14 mouse cellular contexts compared by ENCODE assay signal in genomic region chr12:105863436-105863835, GRCm38 (mm10).
"Had no signal": no experiment of that assay in that cellular context is flagged by ENCODE, and none has a peak within 500 bp of the region (broad histone marks: within the 10 kb centered on the region; RNA-seq: fewer than 3 reads in every experiment).

No protein-coding gene starts in this region.

- DNase-seq: lung, postnatal 14 days; lung, postnatal 36 days; right cerebral cortex, postnatal 14 days; thymus, adult 2 months; thymus, postnatal 25 days; thymus, postnatal 4 days had no signal

- H3K9me3 ChIP-seq: lung, embryonic 15.5 days; midbrain, embryonic 15.5 days; stomach, embryonic 15.5 days had no signal

- H3K27me3 ChIP-seq: lung, embryonic 15.5 days; midbrain, embryonic 15.5 days; neural tube, embryonic 12.5 days; stomach, embryonic 15.5 days had no signal

- H3K27ac ChIP-seq: lung, embryonic 15.5 days; macrophage; midbrain, embryonic 13.5 days; midbrain, embryonic 15.5 days; neural tube, embryonic 12.5 days; stomach, embryonic 15.5 days; stomach, postnatal 0 days had no signal

- H3K4me3 ChIP-seq: lung, embryonic 15.5 days; megakaryocyte, embryonic 14.5 days; midbrain, embryonic 13.5 days; midbrain, embryonic 15.5 days; neural tube, embryonic 12.5 days; stomach, embryonic 15.5 days had no signal

- H3K36me3 ChIP-seq: lung, embryonic 15.5 days; midbrain, embryonic 13.5 days; midbrain, embryonic 15.5 days; neural tube, embryonic 12.5 days; stomach, embryonic 15.5 days had no signal

- H3K4me1 ChIP-seq: lung, embryonic 15.5 days; megakaryocyte, embryonic 14.5 days; midbrain, embryonic 13.5 days; midbrain, embryonic 15.5 days; neural tube, embryonic 12.5 days; stomach, embryonic 15.5 days had no signal

- H3K9ac ChIP-seq: lung, embryonic 15.5 days; midbrain, embryonic 13.5 days; midbrain, embryonic 15.5 days; neural tube, embryonic 12.5 days; stomach, embryonic 15.5 days had no signal
